Mouse (Mus musculus) effector memory CD4-positive, alpha-beta T cell, adult 7 months (primary cell): ENCODE measurements around the gene Kcnip3. TPM values are rescaled to one million over a fixed set of nuclear protein-coding genes. Genes with fewer than 3 reads are reported as not detected.

Experiments used
- polyA plus RNA-seq: library from polyadenylated mRNA; unstranded; fragments of 100-300 nt; shearing (Covaris generic); gene quantifications from one replicate; pipeline ENCODE4 v1.2.1, GENCODE M21; 2017

Gene Kcnip3
- polyA plus RNA-seq: 0.35 TPM

DNA sequence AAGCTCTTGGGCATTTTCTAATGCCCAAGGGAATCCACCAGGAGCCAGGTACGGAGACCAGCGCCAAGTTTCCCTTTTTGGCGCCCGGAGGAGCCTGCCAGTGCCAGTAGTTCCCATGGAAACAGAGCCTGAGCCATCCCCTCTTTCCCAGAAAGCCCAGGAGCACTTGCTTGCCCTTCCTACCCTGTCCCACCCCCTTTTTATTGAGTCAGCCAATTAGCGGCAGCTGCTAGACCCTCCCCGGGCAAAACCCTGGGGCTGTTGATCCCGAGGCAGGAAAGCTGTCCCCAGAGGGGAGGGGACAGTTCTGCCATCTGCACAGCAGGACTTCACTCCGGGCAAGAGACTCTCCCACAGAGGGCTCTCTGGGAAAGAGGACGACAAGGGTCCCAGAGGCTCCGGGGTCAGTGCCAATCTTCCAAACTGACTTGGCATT is at the start of gene Kcnip3:
TSS of gene Kcnip3 (minus strand) at position 89 of the 436 bp plus-strand sequence.

DNA sequence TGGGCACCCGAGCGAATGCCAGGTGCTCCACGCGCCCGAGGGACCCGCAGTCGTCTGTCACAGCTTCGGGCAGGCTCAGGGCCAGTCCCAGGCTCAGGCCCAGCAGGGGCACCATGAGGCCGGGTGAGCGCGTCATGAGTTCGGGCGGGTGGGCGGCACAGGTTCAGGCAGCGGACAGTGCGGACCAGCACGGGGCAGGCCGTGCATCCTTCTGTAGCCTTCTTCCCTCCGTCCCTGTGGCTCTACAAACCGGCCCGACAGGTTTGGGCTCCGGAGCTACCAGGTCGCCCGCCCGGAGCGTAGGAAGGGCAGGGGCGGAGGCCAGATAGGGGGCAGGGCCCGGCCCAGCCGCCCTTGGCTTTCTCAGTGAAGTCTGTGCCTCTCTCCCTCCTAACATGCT is 19.3 kb upstream of the Kcnip3 start, which contains the start of gene Prom2:
TSS of gene Prom2 (minus strand) at position 283 of the 400 bp plus-strand sequence.

DNA sequence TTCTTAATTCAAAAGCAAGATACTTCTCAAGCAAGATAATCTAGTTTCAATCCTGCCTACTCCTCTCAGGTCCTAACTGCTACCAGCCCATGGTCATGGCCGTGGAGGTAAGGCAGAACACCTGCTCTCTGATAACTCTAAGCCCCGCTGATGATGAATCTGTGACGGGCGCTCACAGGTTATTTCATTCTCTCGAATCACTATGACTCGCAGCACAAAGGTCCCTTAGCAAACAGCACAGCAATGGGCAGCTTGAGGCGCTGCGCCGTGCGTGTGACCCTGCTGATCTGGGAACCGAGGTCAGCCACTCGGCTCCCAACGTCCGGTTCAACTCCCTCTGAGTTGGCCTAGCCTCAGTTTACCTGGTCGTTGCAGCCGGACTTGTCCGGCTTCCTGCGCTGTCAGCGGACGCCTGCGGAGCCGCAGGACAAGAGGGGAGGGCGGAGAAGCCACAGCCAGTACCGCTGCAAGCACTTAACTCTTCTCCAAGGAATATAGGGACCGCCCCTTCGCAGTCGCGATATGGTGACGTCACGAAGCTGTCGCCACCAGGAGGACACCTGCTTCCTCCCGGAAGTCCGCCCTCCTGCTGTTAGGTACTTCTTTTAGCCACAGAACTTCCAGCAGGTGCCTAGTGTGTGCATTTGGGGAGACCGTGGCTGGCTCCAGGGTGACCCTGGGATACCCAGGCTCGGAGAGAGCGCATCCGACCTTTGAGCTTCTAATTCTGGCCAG is 77.7 kb downstream of the Kcnip3 start, which contains the start of gene Fahd2a:
TSS of gene Fahd2a (minus strand) at position 511 of the 735 bp plus-strand sequence.

DNA sequence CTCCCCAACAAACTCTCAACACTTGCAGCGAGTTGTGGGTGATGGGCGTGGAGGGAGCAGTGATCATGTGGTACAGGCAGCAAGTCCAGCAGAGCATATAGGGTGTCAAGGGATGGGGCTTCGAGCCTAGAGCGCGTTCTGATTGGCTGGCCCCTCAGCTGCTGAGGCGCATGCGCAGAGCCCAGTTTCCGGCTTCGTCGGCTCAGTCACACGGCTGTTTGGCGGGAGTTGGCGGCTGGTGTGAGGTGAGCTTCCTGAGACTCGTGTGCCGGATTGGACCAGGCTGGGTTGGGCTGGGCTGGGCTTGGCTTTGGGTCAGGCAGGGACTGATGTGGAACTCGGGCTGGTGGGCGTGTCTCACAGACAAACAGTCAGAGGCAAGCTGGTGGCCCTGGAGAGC is 96.9 kb downstream of the Kcnip3 start, which contains the start of gene Gpat2:
TSS of gene Gpat2 (plus strand) at position 223 of the 400 bp plus-strand sequence.

Other genes starting within 250 kb of the Kcnip3 start
- 1,044 TPM for gene Dusp2, start 185.9 kb downstream of the Kcnip3 start, polyA plus RNA-seq
- 0.32 TPM for gene Astl, start 183.5 kb downstream of the Kcnip3 start, polyA plus RNA-seq
- 0.22 TPM for gene Adra2b, start 158.9 kb downstream of the Kcnip3 start, polyA plus RNA-seq
- gene Gpat2, start 96.9 kb downstream of the Kcnip3 start, polyA plus RNA-seq: 0.57 TPM
- gene Fahd2a, start 77.5 kb downstream of the Kcnip3 start, polyA plus RNA-seq: 22.9 TPM
- 0.18 TPM for gene Prom2, start 19.4 kb upstream of the Kcnip3 start, polyA plus RNA-seq
- gene Zfp661, start 65.0 kb upstream of the Kcnip3 start, polyA plus RNA-seq: 2.9 TPM
- 89.2 TPM for gene Mrps5, start 65.1 kb upstream of the Kcnip3 start, polyA plus RNA-seq
- gene Mal, start 134.6 kb upstream of the Kcnip3 start, polyA plus RNA-seq: 0.35 TPM
- gene Mall, start 207.8 kb upstream of the Kcnip3 start, polyA plus RNA-seq: not detected